Mouse (Mus musculus): Measurements from ENCODE around the gene Gm20449. TPM values are rescaled to one million over a fixed set of nuclear protein-coding genes. Genes with fewer than 3 reads are reported as not detected.

Gene Gm20449
- 0.05 TPM in 1 of 2 replicates, not detected in the other for polyA plus RNA-seq (2012; ENCODE audit: low replicate concordance)

GRCm38 (mm10) chr7:41499389-41500049, at the start of gene Gm20449, which contains the start of gene AW146154:
Gm20449 (minus strand) TSS chr7:41499417.
AW146154 (minus strand) TSS chr7:41499890.

GRCm38 (mm10) chr7:41448596-41448995, 50.6 kb downstream of the Gm20449 start, which contains the start of gene Vmn2r57:
Vmn2r57 (minus strand) TSS chr7:41448696.

GRCm38 (mm10) chr7:41393048-41393971, 105.9 kb downstream of the Gm20449 start, which contains the start of gene AI987944:
AI987944 (minus strand) TSS chr7:41393379.

Other genes with a start within 250 kb of the Gm20449 start
- 0.08 and 0.85 TPM in 2 replicates for gene AI987944, start 106.0 kb downstream of the Gm20449 start, polyA plus RNA-seq (2012; ENCODE audit: low replicate concordance)
- not detected in 2 replicates for gene Vmn2r57, start 50.7 kb downstream of the Gm20449 start, polyA plus RNA-seq (2012; ENCODE audit: low replicate concordance)
- 0.60 TPM in 1 of 2 replicates, not detected in the other for gene AW146154, start 473 bp upstream of the Gm20449 start, polyA plus RNA-seq (2012; ENCODE audit: low replicate concordance)
- gene Gm6871, start 74.2 kb upstream of the Gm20449 start, polyA plus RNA-seq (2012; ENCODE audit: low replicate concordance): not detected in 2 replicates
- gene 2610021A01Rik, start 99.8 kb upstream of the Gm20449 start, polyA plus RNA-seq (2012; ENCODE audit: low replicate concordance): 0.23 and 1.2 TPM in 2 replicates
- 0.07 and 0.31 TPM in 2 replicates for gene Zfp788, start 133.8 kb upstream of the Gm20449 start, polyA plus RNA-seq (2012; ENCODE audit: low replicate concordance)